Mouse (Mus musculus) kidney, adult 18-20 months (tissue): ENCODE data around the gene Faf2.
A peak's percentile ranks its signal among the peaks of the same experiment; 100 is the strongest.

Experiments used
- DNase-seq: peaks from one replicate; pipeline ENCODE4 v3.0.0; 2021

The Faf2 gene

DNA sequence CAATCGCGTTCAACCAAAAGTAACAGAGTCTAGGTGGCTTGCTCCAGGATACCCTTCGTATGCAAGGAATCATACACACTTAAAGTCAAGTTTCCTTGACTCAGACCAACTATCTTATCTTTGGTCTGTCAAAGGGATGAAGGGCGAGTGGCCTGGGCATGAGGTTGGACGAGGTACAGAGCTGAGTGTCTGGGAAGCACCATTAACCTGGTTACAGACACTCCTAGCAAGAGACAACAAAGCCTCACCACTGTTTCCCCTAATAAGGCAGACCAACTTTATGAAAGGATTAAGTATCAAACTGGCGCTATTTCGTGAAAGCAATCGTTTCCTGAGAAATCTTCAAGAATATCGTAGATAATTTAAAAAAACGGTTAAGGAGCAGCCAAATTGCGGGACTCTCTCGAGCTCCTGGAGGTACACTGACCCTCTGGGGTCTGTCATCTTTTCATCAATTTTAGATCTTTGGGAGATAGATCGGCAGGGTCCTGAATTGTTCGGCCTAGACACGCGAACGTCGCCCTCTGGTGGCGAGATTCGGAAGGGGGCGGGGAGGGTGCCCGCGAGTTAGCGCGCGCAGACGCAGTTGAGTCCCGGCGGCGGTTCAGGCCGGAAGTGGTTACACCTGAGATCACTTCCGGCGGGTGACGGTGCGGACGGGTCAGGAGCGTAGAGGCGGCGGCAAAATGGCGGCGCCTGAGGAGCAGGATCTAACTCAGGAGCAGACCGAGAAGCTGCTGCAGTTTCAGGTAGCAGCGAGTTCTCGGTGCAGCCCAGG, at the start of gene Faf2:
Gene Faf2, plus strand, starts transcription at position 630 of the 778 bp plus-strand sequence.
- DNase-seq: peak; percentile 99

DNA sequence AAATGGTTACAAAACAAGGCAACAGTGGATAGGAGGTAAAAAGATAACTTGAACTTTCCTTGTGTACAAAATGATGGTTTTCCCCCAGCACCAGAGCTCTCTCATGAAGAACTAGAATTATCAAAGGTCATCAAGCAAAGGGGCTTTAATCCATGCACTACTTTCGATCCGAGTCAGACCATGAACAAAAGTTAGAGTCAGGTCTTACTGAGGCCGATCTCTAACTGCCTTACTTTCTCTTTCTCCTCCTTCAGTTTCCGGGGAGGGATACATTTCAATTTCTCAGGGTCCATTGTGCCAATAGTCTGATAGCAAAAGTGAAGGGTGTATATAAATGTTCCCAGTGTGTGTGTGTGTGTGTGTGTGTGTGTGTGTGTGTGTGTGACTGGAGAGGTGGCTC, 49.0 kb upstream of the Faf2 start:
- DNase-seq: no peak

DNA sequence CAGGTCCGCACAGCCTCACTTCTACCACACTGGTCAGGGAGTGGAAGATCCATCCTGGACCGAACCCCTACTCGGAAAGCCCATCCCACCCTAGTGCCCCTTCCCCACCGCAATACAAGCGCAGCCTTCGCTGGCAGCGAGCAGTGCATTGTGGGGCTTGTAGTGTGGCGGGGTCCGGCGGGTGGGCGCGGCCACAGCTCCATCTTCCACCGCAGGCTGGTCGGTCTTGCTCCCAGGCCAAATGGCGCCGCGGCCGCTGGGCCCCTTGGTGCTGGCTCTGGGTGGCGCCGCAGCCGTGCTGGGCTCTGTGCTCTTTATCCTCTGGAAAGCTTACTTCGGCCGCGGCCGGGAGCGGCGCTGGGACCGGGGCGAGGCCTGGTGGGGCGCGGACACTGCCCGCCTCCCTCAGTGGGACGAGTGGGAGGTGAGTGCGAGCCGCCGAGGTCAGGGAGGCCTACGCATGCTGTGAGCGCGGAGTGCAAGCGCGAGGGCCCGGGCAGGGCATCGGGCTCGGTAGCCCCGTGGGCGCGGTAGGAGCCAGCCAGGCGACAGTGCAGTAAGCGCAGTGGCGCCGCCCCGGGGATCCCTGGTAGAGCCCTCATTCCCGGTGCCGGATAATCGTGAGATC, 46.6 kb upstream of the Faf2 start, which contains the start of gene Arl10:
Gene Arl10, plus strand, starts transcription at position 162 of the 628 bp plus-strand sequence.
- peak; percentile 87 for DNase-seq

DNA sequence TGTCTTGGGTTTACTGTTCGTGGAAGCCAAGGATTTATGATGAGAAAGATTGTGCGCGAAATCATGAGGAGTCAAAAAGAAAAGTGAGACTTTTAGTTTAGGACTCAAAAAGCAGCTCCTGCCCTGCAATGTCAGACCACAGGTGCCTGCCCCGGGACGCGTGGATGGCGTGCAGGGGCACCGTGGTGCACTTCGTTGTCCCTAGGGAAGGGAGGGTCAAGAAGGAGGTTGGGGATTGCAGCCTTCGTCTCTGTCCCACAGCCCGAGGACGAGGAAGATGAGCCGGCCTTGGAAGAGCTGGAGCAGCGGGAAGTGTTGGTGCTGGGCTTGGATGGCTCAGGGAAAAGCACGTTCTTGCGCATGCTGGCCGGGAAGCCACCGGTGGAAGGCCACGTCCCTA, 46.1 kb upstream of the Faf2 start:
- no peak for DNase-seq

DNA sequence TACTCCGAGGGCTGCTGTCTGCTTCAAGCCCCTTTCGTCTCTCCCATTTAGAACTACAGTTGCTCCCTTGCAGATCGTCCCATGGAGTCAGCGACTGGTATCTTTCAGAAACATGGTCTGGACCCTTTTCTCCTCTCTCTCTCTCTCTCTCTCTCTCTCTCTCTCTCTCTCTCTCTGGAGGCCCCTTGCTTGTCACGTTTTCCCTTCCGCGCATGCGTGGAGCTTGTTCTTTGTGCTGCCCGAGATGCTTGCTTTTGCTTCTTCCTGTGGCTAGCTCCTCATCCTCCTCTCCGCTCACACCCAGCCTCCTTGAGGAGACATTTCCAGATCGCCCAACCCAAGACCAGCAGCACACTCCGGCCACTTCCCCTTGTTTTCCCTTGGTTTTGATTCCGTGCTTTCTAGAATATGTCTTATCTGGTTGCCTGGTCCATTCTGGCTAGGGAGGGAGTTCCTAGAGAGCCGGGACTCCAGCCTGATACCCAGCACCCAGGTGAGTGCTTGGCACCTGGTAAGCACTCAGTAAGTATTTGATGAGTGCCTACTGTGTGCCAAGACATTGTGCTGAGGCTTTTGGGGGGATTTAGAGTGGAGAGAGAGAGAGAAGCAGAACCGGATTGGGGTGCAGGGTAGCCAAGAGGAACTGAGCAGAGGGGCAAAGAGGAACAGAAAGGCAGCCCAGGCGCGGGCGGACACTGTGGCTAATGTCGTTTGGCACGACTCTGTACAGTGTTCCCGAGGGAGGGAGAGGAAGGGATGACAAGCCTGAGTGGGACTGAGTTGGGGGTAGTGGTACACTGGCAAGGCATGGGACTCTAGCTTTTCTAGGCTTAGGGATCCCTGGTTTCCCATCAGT, 43.7 kb upstream of the Faf2 start:
- no peak for DNase-seq

DNA sequence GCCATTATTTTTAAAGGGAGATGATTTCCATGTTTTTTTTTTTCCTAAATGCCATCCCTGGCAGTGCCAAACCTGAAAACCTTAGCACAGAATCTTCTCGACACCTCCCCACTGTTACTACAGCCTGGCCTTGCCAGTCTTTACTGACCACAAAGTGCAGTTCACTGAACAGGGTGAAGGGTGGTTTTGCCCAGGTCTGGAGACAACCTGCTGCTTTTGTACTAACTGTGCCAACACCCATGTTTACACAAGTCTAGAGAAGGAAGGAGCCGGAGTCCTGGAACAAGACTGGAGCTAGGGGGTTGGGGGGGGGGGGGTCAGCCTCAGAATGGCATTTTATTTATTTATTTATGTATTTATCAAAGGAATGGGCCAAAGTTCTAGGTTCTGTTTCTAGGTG, 40.2 kb upstream of the Faf2 start:
- no peak for DNase-seq

DNA sequence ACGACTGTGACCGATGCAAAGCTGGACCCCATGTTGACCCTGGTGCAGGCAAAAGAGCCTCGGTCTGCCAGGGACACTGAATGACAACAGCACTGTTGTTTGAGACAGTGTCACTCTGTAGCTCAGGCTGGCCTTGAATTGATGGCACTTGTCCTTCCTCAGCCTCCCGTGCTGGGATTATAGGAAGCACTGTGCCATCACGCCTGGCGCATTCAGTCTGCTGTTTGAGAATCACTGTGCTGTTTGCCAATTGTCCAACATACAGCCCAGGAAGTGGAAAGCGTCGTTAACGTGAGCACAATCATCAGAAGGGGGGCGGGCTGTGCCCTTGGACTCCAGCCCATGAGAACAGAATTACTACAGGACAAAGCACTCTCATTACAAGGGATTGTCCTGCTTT, 39.5 kb upstream of the Faf2 start:
- no peak for DNase-seq

DNA sequence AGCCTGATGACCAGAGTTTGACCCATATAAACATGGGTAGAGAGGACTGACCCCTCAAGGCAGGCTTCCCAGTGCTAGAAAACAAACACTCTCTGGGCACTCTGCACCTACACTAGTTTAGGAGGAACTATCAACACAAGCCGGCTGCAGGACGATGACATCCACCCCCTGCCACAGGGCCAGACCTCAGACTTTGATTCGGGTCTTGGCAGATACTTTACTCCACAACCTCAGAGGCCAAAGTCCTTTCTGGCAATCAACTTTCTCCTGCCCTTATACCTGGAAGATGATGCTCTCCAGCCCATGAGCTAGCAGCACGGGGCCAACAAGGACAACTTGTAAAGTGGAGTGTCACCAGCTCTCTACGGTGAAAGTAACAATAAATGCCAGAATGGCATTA, 38.7 kb upstream of the Faf2 start:
- peak; percentile 24 for DNase-seq

DNA sequence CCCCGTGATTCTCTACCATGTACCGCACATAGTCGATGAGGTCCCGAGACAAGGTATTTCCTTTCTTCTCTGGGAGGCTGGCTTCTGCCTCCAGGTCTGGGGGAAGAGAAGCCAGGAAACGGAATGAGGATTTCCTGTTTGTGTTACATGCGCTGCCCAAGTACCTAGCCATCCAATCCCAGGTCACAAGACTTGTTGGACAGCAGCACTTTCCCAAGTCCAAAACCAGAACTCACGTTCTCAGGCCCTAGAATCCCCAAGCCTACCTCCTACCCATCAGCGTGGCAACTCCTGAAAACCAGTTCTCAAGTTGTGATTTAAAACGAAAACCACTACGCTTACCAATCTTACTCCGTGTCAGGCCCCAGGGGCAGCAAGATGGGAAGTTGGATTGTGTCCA, 35.8 kb upstream of the Faf2 start:
- no peak for DNase-seq

DNA sequence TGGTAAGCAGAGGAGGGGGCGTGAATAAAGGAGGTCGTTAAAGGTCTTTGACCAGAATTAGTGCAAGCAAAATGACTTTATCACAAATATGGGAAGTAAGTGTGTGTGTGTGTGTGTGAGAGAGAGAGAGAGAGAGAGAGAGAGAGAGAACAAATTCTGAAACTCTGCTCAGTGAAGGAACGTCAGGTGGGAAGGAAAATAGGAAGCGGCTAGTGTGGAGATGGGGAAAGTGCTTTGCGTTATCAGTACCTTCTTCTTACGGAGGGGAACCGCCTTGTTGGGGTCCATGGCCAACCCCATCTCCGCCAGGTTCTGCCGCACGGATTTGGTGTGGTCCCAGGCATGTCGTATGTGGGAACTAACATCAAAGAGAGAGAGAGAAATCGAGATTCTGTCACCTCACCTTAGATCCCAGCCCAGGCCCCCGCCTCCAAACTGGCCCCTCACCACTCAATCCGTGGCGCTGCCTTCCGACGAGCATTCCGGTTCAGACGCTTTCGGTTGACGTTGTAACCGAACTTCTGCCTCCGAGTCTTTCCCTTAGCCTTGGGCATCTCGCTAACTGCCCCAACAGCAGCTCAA, 32.1 kb upstream of the Faf2 start:
- DNase-seq: no peak

DNA sequence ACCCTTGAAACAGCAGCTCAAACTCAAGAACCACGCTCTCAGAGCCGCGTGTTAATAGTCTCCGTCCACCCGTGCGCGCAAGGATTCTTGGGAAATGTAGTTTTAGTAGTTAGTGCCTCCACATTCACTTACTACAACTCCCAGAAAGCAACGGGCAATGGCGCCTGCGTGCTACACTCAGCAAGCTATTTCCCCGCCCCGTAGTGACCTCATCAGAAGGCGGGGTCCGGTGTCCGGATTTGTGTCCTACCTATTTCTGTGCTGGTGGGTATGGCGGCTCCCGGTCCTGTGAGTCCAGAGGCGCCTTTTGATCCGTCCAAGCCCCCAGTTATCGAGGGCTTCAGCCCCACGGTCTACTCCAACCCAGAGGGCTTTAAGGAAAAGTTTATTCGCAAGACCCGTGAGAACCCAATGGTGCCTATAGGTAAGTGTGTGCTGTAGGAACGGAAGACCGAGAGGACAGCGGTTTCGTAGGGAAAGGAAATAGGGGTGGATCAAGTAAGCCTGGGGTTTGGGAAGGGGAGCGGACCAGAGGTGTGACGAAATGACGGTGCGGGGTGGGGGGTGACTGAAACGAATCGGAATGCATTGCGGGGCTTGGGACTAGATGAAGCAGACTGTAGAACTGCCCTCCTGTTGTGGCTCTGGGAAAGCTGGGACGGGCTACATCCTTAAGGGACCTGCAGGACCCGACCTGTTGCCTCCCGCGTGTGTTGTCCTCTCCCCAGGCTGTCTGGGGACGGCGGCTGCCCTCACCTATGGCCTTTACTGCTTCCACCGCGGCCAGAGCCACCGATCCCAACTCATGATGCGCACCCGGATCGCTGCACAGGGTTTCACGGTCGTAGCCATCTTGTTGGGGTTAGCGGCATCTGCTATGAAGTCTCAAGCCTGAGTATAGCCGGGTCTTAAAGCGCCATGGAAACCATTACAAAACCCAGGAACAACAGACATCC, 31.3 kb upstream of the Faf2 start, which contains the start of the genes Nop16 and Higd2a:
Gene Nop16, minus strand, starts transcription at position 95 of the 956 bp plus-strand sequence.
Gene Higd2a, plus strand, starts transcription at position 212 of the 956 bp plus-strand sequence.
- DNase-seq: peak; percentile 99

DNA sequence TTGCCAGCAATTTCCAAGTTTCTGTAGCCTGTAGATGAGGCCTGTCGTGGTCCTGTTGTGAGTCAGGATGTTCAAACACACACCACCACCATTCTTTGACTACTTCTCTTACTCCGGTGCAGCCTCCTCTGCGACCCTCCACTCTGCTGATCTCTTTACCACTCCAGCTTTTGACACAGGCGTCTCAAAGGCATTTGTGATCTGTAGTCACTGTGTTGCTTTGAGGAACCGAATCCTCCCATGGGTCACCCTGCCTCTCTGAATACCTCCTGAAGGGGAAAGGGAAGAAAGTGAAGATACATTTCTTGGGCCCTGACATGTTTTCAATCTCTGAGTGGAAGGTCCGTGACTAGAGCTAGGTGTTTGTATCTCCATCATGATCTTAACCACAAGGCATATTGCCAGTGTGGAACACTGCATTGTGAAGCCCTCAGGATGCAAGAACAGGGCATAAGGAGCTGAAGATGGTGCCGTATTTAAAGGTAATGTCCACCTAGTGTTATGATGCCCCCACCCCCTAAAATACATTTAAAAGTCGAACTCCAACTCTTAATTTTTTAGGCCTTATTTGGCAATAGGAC, 29.7 kb upstream of the Faf2 start:
- no peak for DNase-seq

DNA sequence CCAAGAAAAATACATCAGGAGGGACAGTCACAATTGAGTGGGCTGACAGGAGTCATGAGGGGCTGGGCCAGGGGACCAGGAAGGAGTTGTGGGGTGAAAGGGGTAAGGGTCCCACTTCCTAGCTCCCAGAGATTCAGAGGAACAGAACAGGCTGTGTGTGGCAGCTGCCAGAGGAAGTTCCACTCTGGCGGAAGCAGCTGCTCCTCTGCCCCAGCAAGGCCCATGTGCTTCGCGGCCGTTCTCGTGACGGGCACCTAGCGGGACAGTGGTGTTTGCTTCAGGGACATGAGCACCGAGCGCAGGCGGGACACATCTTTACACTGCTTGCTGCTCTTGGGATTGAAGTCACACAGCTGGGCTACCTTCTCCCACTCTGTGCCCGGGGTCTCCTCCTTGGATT, 28.0 kb upstream of the Faf2 start:
- DNase-seq: no peak

DNA sequence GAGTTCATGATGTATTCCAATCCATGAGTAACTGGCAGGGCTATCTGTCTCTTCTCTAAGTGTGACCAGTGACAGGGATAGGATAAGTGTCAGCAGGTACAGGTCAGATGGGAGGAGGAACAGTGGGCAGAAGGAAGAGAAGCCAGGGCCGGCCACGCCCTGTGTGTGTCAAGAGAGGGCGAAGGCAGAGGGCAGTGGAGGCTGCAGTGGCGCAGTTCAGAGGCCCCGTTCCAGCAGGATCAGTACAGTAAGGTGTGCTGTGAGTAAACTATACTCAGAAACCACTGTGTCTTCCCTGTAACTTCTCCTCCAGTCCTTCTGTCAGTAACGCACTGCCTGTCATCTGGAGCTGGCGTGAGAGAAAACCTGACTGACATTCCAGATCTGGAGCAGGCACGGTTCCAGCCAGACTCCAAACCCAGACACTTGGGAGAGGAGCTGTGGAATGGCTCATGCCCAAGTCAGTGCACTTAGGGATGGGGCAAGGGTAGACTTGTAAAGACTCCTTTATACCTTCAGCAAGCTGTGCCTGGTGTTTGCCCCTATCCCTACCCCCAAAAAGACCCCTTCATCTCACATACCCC, 25.4 kb upstream of the Faf2 start:
- no peak for DNase-seq

DNA sequence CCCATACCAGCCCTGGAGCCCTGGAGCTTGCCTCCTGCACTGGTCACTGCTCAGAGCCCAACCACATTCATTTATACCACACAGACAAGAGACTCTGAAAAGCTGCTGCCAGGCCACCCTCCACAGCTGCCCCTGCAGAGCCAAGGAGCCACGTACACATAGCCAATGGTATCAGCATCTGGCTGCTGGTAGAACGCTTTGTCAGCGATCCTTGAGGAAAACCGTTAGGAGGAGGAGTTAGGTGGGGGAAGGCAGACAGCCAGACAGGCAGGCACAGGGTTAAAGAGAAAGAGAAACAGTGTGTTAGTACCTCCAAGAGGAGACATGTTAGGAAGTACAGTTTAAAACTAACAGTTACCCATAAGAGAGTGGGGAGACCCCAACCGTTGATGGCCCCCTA, 24.7 kb upstream of the Faf2 start:
- DNase-seq: no peak

DNA sequence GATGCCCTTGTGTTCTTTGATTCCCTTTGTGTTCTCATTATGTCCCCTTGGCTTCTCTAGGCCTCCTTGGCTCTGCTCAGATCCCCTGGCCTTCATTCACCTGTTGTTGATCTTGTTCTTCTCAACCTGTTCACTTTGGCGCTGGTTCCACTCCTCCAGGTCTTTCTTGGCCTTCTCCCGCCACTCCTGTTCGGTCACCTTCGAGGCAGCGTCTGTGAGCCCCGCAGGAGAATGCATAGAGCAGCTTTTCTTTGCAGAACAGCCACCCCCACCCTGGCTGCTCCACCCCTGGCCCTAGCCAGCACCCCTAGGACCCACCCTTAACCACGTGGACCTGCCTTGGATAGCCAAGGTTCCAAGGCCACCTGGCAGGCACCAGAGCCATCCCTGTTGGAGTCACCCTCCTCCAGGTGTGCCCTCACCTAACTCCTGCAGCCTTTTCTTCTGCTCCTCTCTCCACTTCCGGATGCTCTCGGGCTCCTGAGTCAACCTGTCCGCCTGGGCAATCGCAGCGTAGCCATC, 22.9 kb upstream of the Faf2 start:
- DNase-seq: no peak

DNA sequence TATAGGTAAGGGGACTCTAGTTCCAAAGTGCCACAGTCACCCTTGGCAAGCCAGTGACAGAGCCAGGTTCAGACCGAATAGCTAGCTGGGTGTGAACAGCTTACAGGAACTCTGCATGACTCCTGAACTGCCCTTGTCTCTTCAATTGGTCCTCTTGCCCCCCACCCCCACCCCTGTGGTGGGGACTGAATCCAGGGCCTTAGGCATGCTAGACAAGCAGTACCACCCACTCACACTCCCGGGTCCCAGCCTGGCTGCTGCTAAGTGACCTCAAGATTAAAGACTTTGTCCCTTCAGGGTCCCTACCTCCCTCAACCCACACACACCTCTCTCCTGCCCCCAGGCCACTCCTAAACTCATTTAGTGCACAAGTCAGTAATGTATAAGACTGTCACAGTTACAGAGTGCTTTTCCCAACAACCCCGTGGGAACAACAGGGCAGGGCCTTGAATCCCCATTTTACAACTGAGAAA, 18.9 kb upstream of the Faf2 start:
- DNase-seq: no peak

DNA sequence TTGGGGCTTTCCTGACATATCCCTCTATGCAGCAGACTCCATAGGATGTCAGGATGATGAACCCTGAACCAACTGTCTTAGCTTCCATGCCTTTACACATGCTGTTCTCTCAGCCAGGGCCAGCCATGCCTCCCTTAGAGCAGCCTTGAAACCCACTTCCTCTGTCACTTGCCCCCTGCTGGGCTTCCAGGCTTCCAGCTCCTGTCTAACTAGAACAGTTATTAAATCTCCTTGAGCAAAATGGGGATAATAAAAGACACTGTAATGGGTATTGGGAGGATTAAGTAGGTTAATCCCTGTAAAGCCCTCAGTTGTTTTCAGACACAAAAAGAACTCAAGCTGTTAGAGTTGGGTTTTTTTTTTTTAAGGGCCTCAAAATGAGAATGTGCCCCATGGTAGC, 18.1 kb upstream of the Faf2 start:
- DNase-seq: no peak

DNA sequence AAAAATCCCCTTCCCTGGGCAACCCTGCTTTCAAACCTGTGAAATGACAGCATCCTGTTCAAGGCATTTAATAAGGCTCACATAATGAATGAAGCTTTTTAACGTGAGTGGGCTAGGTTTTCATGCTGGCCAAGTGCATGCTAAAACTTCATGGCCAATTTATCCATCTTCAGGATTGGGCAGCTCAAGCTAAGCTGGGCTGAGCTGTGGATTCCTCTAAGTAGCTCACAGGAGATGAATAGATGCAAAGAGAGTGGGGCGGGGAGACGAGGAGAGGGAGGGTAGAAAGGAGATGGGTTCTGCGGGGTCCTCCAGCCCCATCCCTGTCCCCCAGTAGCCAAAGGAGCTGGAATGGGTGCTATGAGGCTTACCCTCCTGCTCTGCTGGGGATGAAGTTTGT, 17.4 kb upstream of the Faf2 start:
- DNase-seq: no peak

DNA sequence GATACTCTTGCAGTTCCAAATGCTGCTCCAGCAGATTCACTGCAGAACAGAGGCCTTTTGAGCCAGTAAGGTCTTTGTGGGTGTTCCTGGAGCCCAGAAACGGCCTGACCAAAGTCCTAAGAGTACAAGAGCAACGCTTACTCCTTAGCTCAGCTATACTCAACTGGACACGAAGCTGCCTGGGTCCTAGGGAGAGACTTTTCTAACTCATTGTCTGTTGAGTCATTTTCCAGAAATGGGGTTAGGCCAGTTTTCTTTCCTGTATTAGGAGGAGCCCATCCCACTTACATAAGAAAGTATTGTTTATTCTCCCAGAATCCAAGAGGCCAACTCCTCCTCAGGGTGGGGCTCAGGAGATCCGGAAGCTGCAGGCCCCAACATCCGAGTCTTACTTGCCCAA, 16.2 kb upstream of the Faf2 start:
- no peak for DNase-seq

DNA sequence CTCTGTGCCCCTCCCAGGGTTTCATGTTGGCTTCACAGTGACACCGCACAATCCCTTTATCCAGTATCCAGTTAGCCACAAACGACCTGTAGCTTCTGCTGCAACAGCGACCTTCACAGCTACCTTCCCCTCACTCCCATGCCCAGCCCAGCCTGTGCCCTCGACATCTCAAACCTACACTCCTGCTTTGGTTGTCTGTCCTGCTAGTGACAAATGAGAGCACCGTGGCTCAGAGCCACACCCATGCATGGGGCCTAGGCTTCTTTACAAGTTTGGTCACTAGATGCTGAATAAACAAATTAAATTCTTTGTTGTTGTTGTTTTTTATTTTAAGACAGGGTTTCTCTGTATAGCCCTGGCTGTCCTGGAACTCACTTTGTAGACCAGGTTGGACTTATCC, 14.4 kb upstream of the Faf2 start:
- no peak for DNase-seq
